Mouse (Mus musculus) liver, postnatal 0 days (tissue): ENCODE results near the gene Btbd8. TPM values are rescaled to one million over a fixed set of nuclear protein-coding genes. Genes with fewer than 3 reads are reported as not detected.
A peak's percentile ranks its signal among the peaks of the same experiment; 100 is the strongest.

Experiments
- ATAC-seq: fragments of 200-750 bp; cut with Nextera tagmentation; 2 replicates; pipeline ENCODE4 v1.8.0; 2017; ENCODE audit warnings: mild to moderate bottlenecking, moderate library complexity
- DNase-seq: peaks from one replicate; pipeline ENCODE4 v3.0.0-alpha.2; 2016
- H3K27ac ChIP-seq: fragments of 300-500 bp; sonication (generic); 2 replicates; pipeline ENCODE4 v1.5.1; 2014; ENCODE audit warnings: antibody characterized with exemption, moderate library complexity, mild to moderate bottlenecking, low read depth
- H3K27me3 ChIP-seq: fragments of 300-500 bp; sonication (generic); 2 replicates; pipeline ENCODE4 v1.6.1; 2014; ENCODE audit warnings: low read length, control low read depth, mixed read lengths; ENCODE audit not compliant: insufficient read depth
- H3K36me3 ChIP-seq: fragments of 300-500 bp; sonication (generic); replicated peaks from 2 replicates; pipeline ENCODE4 v1.6.1; 2014; ENCODE audit warnings: mild to moderate bottlenecking, control low read depth, low read length, moderate library complexity, mixed read lengths; ENCODE audit not compliant: insufficient read depth
- H3K4me1 ChIP-seq: fragments of 300-500 bp; sonication (generic); 2 replicates; pipeline ENCODE4 v1.6.1; 2014; ENCODE audit warnings: antibody characterized with exemption, mild to moderate bottlenecking, control low read depth; ENCODE audit not compliant: insufficient read depth
- H3K4me2 ChIP-seq: fragments of 300-500 bp; sonication (generic); 2 replicates; pipeline ENCODE4 v1.6.1; 2014; ENCODE audit warnings: low read depth, mild to moderate bottlenecking, low read length, moderate library complexity, mixed read lengths
- H3K4me3 ChIP-seq: fragments of 300-500 bp; sonication (generic); 2 replicates; pipeline ENCODE4 v1.5.1; 2014; ENCODE audit warnings: low read depth, low read length
- H3K9ac ChIP-seq: fragments of 300-500 bp; sonication (generic); replicated peaks from 2 replicates; pipeline ENCODE4 v1.6.1; 2014; ENCODE audit warnings: mild to moderate bottlenecking, moderate library complexity
- H3K9me3 ChIP-seq: fragments of 300-500 bp; sonication (generic); 2 replicates; pipeline ENCODE4 v1.6.1; 2016; ENCODE audit warnings: mild to moderate bottlenecking, control low read depth, low read length, mixed read lengths
- CTCF ChIP-seq: sonication (generic); IDR thresholded peaks from 2 replicates; pipeline ENCODE4 v1.5.1; 2016; ENCODE audit warnings: antibody characterized with exemption, low read depth
- EP300 ChIP-seq: IDR thresholded peaks from 2 replicates; pipeline ENCODE4 v1.6.1; 2016; ENCODE audit warnings: antibody characterized with exemption, low read depth, mild to moderate bottlenecking
- WGBS: fragments of 180-500 bp; shearing (Covaris S2); extraction: QIAGEN DNeasy Blood & Tissue Kit; methylation state at CpG from one replicate; pipeline ENCODE4 v1.1.7; 2014; ENCODE audit not compliant: insufficient replicate concordance; 5-methylcytosine and 5-hydroxymethylcytosine counted together
- polyA plus RNA-seq: library from polyadenylated mRNA; unstranded; fragments of >200 nt; fragmentation: Nextera tagmentation; extraction: Ambion mirVana; gene quantifications from 2 replicates; pipeline ENCODE4 v1.2.1, GENCODE M21; 2015

Gene Btbd8
- polyA plus RNA-seq, 1 experiment from 2014 or later: 1.5 TPM

DNA sequence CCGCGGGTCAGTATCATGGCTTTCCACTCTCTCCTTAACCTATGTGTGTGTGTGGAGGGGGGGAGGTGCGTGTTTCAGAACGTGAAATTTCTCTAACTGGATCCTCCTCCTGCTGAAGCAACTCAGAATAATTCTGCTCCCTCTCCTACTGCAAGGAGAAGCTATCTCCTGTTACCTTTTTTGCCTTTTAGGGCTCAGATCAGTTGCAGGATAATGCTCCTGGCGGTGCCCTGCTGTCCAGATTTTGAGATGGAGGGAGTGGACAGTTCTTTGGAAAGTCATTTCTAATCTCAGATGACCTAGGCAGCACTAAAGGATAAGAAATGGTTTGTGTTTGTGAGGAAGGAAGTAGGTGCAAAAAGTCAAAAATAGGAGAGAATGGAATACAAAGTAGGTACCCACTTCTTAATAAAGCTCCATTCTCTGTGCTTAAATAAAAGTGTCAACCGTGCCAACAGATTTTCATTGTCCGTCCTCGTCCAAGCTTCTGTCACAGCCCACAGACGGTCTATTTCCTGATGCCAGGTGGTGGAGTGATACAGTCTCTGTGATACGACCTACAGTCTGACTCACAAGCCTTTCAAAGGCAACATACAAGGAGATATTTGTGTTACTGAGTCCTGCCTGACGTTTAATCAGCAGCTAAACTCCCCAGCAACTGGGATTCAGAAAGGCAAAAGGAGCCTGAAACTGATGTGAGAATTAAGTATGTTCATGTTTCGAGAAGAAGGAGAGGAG is 33.7 kb upstream of the Btbd8 start:
- no peak overlapping the region for H3K9ac ChIP-seq
- peak overlapping the region; percentile 76 for H3K4me2 ChIP-seq
- no peaks in the 10 kb centered on the region; the same call in 1 of the 2 replicates for H3K4me1 ChIP-seq
- DNase-seq (no peak), ATAC-seq (no peak)
- H3K4me3 ChIP-seq: peak overlapping the region; percentile 46; the same call in 1 of the 2 replicates
- H3K36me3 ChIP-seq: no peaks in the 10 kb centered on the region
- no peak overlapping the region for H3K27ac ChIP-seq
- TF ChIP-seq CTCF (no peak), EP300 (no peak)
- WGBS: 33% methylated on average over 12 of the region's 12 CpGs
- no peaks in the 10 kb centered on the region for H3K9me3 ChIP-seq
- H3K27me3 ChIP-seq: peaks cover 37% of the 10 kb centered on the region

DNA sequence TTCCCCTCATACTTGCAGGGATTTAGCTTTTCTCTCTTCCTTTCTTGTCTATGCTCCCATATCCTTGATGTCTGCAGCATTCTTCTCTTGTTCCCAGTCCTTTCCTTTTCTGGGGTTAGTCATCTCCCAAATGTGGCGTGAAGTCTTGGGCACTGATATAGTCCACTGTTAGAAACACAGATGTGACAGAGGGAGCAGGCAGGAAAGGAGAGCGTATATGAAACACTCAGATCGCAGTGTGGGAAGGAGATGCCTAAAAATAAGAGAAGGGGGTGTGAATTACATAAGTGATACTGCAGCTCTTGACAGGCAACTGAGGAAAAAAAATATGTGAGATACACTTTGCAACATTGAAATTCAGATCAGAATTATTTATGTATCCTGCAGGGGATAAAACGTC is 32.4 kb upstream of the Btbd8 start:
- peaks cover 37% of the 10 kb centered on the region for H3K27me3 ChIP-seq
- no peaks in the 10 kb centered on the region; the same call in 1 of the 2 replicates for H3K4me1 ChIP-seq
- no peak overlapping the region for H3K27ac ChIP-seq
- no peaks in the 10 kb centered on the region for H3K36me3 ChIP-seq
- ATAC-seq (no peak), DNase-seq (no peak)
- no peak overlapping the region for H3K4me2 ChIP-seq
- no peak for TF ChIP-seq CTCF
- TF ChIP-seq EP300: no peak
- H3K9ac ChIP-seq: no peak overlapping the region
- no peaks in the 10 kb centered on the region for H3K9me3 ChIP-seq
- no peak overlapping the region for H3K4me3 ChIP-seq
- 86% methylated on average over 4 of the region's 4 CpGs for WGBS

DNA sequence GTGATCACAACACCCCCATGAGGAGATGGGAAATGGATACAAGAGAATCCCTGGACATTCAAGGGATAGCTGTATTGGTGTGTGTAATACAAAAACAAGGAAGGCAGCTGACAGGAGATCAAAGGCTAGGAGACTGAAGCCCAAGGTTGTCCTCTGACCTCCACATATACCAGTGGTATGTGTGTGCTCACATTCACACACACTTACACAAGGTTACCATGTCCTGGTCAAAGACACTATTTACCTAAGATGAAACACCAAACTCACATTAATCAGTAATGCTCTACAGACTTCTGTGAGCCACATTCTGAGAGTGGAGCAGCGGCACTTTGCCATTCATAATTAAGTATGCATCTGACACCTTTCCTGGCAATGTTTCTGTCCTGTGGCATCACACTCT is 27.5 kb upstream of the Btbd8 start:
- TF ChIP-seq EP300 (no peak), CTCF (no peak)
- Histone ChIP-seq H3K27me3 (peaks cover 2% of the 10 kb centered on the region; the same call in 1 of the 2 replicates), H3K9me3 (no peaks in the 10 kb centered on the region), H3K4me3 (no peak overlapping the region), H3K9ac (no peak overlapping the region), H3K4me2 (no peak overlapping the region), H3K27ac (no peak overlapping the region), H3K4me1 (no peaks in the 10 kb centered on the region), H3K36me3 (no peaks in the 10 kb centered on the region)
- 71% methylated on average over 1 of the region's 1 CpGs for WGBS
- ATAC-seq (peak; percentile 94), DNase-seq (no peak)

DNA sequence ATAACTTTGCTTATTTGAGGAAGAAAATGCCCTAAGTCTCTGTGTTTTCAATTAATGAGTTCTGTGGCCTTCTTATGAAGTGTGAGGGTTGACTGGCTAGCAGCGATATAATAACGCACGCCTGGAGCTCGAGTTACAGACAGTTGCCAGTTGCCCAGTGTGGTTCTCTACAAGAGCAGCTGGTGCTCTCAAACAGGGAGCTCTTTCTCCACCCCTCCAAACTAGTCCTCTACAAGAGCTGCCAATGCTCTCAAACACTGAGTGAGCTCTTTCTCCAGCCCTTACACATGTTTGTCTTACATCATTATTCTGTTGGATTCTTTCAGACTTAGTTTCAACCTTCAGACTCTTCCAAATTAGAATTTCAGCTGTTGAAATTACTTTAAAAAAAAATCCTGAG is 26.5 kb upstream of the Btbd8 start:
- no peak overlapping the region for H3K4me3 ChIP-seq

DNA sequence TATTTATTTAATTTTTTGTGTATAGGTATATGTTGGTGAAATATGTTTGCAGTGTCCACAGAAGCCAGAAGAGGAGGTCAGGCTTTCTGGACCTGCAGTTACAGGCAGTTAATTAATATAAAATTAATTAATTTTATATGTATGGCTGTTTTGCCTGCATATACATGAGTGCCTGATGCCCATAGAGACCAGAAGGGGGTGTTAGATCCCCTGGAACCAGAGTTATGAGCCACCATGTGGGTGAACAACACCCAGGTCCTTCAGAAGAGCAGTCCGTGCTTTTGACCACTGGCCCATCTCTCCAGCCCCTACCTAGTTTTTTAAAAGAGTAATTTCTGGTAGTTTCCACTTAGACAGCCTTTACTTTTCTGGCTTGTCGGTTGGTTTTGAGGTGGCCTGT is 25.5 kb upstream of the Btbd8 start:
- ATAC-seq (no peak), DNase-seq (no peak)
- H3K9ac ChIP-seq: no peak overlapping the region
- no peaks in the 10 kb centered on the region for H3K36me3 ChIP-seq
- no peak for TF ChIP-seq EP300
- no peak overlapping the region for H3K4me2 ChIP-seq
- no peak overlapping the region for H3K27ac ChIP-seq
- no peaks in the 10 kb centered on the region for H3K4me1 ChIP-seq
- no peaks in the 10 kb centered on the region for H3K27me3 ChIP-seq
- 66% methylated on average over 2 of the region's 2 CpGs for WGBS
- no peak overlapping the region for H3K4me3 ChIP-seq
- no peaks in the 10 kb centered on the region for H3K9me3 ChIP-seq

More for the DNA sequence above, 26.5 kb upstream of the Btbd8 start:
- H3K27ac ChIP-seq: no peak overlapping the region
- no peaks in the 10 kb centered on the region for H3K27me3 ChIP-seq
- no peaks in the 10 kb centered on the region for H3K36me3 ChIP-seq
- no peak for TF ChIP-seq EP300
- no peak for TF ChIP-seq CTCF
- no peaks in the 10 kb centered on the region for H3K9me3 ChIP-seq
- no peak overlapping the region for H3K9ac ChIP-seq
- H3K4me1 ChIP-seq: no peaks in the 10 kb centered on the region
- no peak overlapping the region for H3K4me2 ChIP-seq
- WGBS: 65% methylated on average over 4 of the region's 4 CpGs
- DNase-seq (no peak), ATAC-seq (no peak)

DNA sequence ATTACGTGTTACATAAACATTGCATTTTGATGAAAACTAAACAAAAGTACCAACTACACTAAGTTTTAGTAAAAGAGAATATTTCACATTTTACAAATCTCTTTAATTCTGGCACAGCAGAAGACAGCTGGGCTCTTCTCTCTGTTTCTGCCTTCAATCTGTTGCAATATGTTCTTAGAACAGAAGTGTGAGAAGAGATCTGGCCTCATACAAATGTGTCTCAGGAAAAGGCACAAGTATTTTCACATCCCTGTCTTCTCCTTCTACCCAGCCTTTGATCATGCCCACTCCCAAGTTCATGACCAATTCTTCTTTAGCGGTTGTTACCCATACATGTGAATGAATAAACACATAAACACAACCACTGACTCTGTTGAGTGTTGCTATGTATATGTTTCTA is 22.7 kb upstream of the Btbd8 start:
- H3K9ac ChIP-seq: no peak overlapping the region
- H3K36me3 ChIP-seq: no peaks in the 10 kb centered on the region
- H3K4me1 ChIP-seq: no peaks in the 10 kb centered on the region
- 76% methylated on average over 2 of the region's 2 CpGs for WGBS
- DNase-seq (no peak), ATAC-seq (no peak)
- H3K4me3 ChIP-seq: no peak overlapping the region
- H3K27ac ChIP-seq: no peak overlapping the region
- H3K4me2 ChIP-seq: no peak overlapping the region
- no peaks in the 10 kb centered on the region for H3K9me3 ChIP-seq
- TF ChIP-seq CTCF (no peak), EP300 (no peak)
- H3K27me3 ChIP-seq: no peaks in the 10 kb centered on the region

DNA sequence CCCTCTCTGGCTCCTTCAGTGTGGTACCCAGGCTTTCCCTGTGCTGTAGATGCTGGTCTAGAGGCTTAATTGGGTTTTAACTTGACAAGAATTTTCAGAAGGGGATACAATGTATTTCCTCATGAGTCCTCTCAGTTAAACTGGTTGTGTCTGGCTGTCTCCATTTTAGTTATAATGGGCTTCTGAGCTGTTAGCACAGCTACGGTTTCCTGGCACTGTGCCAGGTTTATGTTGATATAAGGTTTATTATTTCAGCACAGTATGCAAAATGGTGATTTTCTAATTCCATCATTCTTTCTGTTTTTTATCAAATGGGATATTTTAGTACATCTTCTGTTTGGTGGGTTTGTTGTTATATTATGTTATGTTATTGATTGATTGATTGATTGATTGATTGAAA is 16.1 kb upstream of the Btbd8 start:
- H3K9ac ChIP-seq: no peak overlapping the region
- H3K4me3 ChIP-seq: no peak overlapping the region
- H3K4me2 ChIP-seq: no peak overlapping the region
- no peaks in the 10 kb centered on the region for H3K27me3 ChIP-seq
- no peak overlapping the region for H3K27ac ChIP-seq
- 33% methylated on average over 1 of the region's 1 CpGs for WGBS
- ATAC-seq (no peak), DNase-seq (no peak)
- no peaks in the 10 kb centered on the region for H3K4me1 ChIP-seq
- no peaks in the 10 kb centered on the region for H3K9me3 ChIP-seq
- TF ChIP-seq CTCF (no peak), EP300 (no peak)
- H3K36me3 ChIP-seq: no peaks in the 10 kb centered on the region
